Mouse (Mus musculus) urinary bladder, postnatal 25 days (tissue): Measurements from ENCODE around the gene Tbc1d24.
A peak's percentile ranks its signal among the peaks of the same experiment; 100 is the strongest.

Source experiments
- DNase-seq: peaks from one replicate; pipeline ENCODE4 v3.0.0; 2022; ENCODE audit warnings: low spot score

Gene Tbc1d24

GRCm38 (mm10) chr17:24173423-24173822 is 31.9 kb downstream of the Tbc1d24 start:
- DNase-seq = peak; percentile 68

- DNase-seq = no peak
These were observed 33.6 kb downstream of the Tbc1d24 start for GRCm38 (mm10) chr17:24171738-24172137.

DNA sequence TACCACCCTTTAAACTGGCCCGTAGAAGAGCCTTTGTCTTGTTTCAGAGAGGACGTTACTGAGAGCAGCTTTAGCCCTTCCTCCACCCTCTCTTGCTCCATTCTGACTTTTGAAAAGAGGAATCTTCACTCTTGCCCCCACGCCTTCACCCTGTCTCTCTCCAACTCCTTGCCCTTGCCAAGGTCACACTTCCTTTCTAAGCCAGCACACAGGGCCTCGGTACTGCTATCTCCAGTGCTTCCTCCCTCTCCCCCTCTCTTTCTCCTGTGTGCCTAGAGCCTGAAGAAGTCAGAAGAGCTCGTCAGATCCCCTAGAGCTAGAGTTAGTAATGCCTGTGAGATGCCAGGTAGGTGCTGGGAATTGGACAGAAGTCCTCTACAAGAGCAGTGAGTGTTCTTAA is 34.6 kb downstream of the Tbc1d24 start:
- no peak for DNase-seq

DNA sequence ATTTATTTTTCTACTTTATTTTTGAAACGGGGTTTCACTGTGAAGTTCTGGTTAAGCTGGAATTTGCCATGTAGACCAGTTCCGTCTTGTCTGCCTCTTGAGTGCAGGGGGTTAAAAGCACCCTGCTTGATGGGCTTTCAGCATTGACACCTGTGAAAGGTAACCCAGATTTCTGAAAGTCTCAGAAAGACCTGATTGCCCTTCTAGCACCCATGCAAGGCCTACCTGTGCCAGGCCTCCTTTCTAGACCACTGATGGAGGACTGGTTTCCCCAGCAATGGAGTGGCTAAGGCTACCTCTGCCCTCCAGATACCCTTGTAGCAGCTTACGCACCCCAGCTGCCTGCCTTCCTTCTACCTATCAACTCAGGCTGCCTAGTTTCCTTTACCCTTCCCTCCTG is 35.2 kb downstream of the Tbc1d24 start:
- no peak for DNase-seq

GRCm38 (mm10) chr17:24169317-24170065 is 35.9 kb downstream of the Tbc1d24 start, which contains the start of gene Atp6v0c:
Gene Atp6v0c (minus strand): TSS chr17:24169702.
- DNase-seq = peak; percentile 91

GRCm38 (mm10) chr17:24168590-24169277 is 36.6 kb downstream of the Tbc1d24 start:
- peak; percentile 50 for DNase-seq

- DNase-seq = no peak
These were observed 37.4 kb downstream of the Tbc1d24 start for GRCm38 (mm10) chr17:24167891-24168505.

GRCm38 (mm10) chr17:24167120-24167519 is 38.2 kb downstream of the Tbc1d24 start:
- DNase-seq = no peak

DNA sequence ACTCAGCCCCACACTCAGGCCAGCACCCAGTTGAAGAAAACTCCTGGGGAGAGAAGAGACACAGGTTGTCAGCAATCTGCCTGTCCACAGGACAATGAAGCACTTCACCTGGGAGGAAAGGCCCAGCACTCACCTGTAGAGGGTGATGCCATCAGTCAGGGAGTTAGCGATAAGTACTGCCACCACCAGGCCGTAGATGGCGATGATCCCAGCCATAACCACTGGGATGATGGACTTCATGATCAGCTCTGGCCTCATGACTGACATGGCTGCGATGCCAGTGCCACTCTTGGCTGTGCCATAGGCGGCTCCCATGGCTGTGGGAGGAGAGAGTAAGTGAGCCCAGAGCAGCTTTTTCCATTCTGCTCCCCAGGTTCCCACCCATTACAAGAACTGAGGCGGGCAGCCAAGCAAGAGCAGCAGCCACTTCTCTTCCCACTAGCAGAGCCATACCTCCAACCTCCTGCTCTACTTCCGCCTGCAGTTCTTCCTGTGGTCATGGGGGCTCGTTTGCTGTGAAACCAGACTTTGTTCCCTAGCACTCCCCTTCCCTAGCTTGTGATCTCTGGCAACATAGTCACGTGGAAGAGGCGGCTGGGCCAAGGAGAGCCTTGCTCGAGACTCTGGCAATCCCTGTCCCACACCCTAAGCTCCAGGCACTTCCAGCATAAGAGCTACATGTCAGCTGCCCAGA is 40.6 kb downstream of the Tbc1d24 start:
- DNase-seq = no peak

DNA sequence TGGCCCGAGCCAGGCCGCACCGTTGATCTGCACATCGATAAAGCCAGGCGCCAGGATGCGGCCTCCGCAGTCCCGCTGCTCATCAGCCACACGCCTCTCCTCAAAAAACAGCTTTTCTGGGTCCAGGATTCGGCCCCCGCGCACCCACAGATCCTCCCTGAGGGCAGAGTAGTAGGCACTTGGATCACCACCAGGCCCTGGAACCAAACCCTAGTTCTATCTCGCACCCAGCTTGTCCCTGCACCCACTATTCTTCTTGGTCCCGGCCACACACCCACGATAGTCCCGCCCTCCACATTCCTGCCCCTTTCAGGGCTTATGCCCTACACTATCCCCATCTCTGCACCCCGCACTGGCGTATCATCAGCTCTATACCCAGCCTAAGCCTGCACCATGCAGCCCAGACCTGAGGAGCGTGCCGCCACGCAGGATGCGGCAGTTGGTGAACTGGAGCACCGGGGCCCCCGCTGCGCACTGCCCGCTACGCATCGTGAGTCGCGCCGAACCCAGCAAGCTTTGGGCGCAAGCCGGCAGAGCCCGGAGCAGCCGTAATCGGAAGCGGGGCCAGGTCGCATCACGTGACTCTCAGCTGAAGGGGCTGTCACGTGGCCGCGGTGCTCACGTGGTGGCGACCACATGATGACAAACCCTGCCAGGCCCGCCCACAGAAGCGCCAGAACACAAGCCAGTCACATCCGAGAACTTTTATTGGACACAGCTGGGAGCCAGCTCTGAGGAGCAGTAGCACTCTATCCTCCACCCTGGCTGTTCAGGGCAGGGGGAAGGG is 42.0 kb downstream of the Tbc1d24 start, which contains the start of gene Amdhd2:
TSS of gene Amdhd2 (minus strand) at position 591 of the 787 bp plus-strand sequence.
- peak; percentile 94 for DNase-seq

GRCm38 (mm10) chr17:24162584-24163175 is 42.7 kb downstream of the Tbc1d24 start:
- no peak for DNase-seq

GRCm38 (mm10) chr17:24161466-24161865 is 43.9 kb downstream of the Tbc1d24 start:
- no peak for DNase-seq

GRCm38 (mm10) chr17:24157526-24157925 is 47.8 kb downstream of the Tbc1d24 start:
- DNase-seq = no peak

DNA sequence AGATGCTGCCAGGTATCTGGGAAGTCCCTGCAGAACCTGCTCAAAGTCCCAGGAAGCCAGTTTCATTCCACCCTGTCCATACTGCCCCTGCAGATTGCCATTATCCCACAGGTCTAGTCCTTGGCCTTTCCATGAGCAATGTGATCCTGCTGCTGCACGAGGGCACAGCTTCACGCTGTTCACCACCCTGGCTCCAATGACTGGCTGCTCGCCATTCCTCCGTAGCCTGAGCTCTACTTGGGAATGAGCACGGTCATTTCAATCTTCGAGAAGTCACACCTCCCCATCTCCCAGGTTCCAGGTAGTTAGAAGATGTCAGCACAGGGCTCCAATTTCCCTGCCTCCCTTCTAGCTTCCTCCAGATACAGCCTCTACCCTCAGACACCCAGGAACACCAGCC is 48.2 kb downstream of the Tbc1d24 start:
- DNase-seq = no peak

- no peak for DNase-seq
These were observed 49.0 kb downstream of the Tbc1d24 start for GRCm38 (mm10) chr17:24156394-24156793.

DNA sequence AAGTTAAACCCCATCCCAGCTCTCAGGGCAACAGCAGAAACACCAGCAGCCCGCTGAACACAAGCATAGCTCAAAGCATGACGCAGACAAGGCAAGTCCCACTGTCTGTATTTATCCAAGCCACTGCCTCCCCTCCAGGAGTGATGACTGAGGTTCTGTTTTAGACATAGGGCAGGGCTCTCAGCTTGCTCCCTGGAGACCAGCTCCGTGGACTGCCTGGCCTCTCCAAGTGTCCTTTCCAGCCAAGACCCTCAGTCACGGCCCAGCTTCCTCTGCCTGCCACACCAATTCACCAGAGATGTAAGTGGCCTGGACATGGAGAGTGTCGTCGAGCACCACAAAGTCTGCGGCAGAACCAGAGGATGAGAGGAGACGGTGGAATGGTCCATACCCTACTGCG is 49.6 kb downstream of the Tbc1d24 start:
- no peak for DNase-seq

DNA sequence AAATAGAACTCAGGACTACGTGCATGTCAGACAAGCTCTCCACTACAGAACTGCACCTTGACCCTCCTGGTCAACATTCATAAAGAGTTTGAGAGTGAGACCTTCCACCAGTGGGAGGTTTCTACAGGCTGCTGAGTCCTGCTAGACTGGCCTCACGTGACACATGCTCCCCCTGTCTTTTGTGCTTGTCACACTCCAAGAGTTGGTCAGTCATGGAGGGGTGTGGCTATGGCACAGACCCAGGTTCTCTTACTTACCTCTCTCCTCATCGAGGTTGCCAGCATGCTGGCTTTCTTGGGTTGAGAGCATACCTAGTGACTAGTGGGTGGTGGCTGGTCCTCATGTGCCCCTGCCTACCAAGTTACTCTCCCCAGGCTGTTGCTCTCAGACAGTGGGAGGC is 50.9 kb downstream of the Tbc1d24 start:
- DNase-seq = no peak

DNA sequence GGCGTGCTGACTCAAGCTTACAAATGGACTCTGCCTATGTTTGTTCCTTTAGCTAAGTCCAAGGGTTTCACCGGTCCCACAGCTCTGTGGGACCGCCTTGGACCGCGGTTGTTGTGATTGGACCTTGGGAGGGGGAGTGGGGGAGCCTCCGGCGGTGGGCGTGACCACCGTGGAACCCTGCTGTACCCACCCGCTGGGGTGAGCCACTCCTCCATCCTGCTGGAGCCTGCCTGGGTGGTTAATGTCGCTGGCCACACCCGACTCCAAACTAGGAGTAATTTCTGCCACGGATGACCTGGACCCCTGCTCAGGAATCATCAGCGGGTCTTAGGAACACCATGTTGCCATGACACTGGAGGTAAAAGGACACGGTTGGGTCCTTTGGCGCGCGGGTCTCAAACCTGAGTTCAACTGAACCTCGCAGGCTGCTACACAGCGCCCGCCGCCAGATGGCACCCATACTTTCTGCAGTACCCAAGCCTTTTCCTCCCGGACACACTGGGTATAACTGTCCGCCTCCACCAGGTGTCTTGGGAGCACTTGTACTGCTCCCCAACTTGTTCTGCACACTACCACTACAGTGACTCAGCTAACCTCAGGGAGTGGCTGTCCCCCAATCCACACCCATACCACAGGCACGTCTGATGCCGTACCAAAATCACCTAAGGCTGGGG is 53.3 kb downstream of the Tbc1d24 start:
- peak; percentile 73 for DNase-seq

GRCm38 (mm10) chr17:24151382-24151781 is 54.0 kb downstream of the Tbc1d24 start:
- no peak for DNase-seq

DNA sequence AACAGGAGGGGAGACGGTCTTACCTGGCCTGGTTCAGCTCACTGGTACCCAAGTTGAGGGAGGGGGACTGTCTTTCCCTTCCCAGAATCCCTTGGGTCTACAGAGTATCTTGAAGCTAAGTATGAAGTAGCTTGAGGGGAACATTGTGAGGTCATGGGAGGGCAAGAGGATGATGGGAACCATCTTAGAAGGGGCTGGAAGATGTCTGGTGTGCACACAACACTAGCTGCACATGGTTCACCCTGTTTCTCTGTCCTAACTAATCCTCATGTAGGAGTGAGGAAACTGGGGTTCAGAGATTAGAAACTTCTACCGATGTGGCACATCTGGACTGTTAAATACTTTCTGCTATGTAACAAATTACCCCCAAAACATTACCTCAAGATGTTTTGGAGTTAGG is 54.5 kb downstream of the Tbc1d24 start, which contains the start of gene Pdpk1:
TSS of gene Pdpk1 (minus strand) at position 101 of the 400 bp plus-strand sequence.
- no peak for DNase-seq
